Mouse (Mus musculus) heart, embryonic 16.5 days (tissue): ENCODE data around the gene Grid2. TPM values are rescaled to one million over a fixed set of nuclear protein-coding genes. Genes with fewer than 3 reads are reported as not detected.

Experiments used
- ATAC-seq: fragments of 200-750 bp; cut with Nextera tagmentation; replicated peaks from 2 replicates; pipeline ENCODE4 v1.8.0; 2017; ENCODE audit warnings: moderate number of reproducible peaks; ENCODE audit not compliant: insufficient read depth, low FRiP score; ENCODE audit errors: extremely low read depth
- H3K27ac ChIP-seq: fragments of 300-500 bp; sonication (generic); 2 replicates; pipeline ENCODE4 v1.5.1; 2014; ENCODE audit warnings: mild to moderate bottlenecking, low read length, control low read depth, moderate library complexity
- H3K27me3 ChIP-seq: fragments of 300-500 bp; sonication (generic); 2 replicates; pipeline ENCODE4 v1.6.1; 2014; ENCODE audit warnings: low read length, mixed read lengths; ENCODE audit not compliant: control insufficient read depth, insufficient read depth
- H3K36me3 ChIP-seq: fragments of 300-500 bp; sonication (generic); 2 replicates; pipeline ENCODE4 v1.6.1; 2014; ENCODE audit not compliant: control insufficient read depth, insufficient read depth
- H3K4me1 ChIP-seq: fragments of 300-500 bp; sonication (generic); 2 replicates; pipeline ENCODE4 v1.6.1; 2014; ENCODE audit warnings: low read length, mixed read lengths; ENCODE audit not compliant: control insufficient read depth, insufficient read depth
- H3K4me2 ChIP-seq: fragments of 300-500 bp; sonication (generic); 2 replicates; pipeline ENCODE4 v1.6.1; 2014; ENCODE audit warnings: low read depth, mild to moderate bottlenecking, control low read depth, low read length
- H3K4me3 ChIP-seq: fragments of 300-500 bp; sonication (generic); 2 replicates; pipeline ENCODE4 v1.5.1; 2014; ENCODE audit warnings: mild to moderate bottlenecking, control low read depth, low read length
- H3K9ac ChIP-seq: fragments of 300-500 bp; sonication (generic); 2 replicates; pipeline ENCODE4 v1.6.1; 2014; ENCODE audit warnings: low read length, control low read depth
- H3K9me3 ChIP-seq: fragments of 300-500 bp; sonication (generic); replicated peaks from 2 replicates; pipeline ENCODE4 v1.6.1; 2016; ENCODE audit warnings: low read length; ENCODE audit not compliant: control insufficient read depth
- WGBS: fragments of 180-500 bp; shearing (Covaris S2); extraction: QIAGEN DNeasy Blood & Tissue Kit; methylation state at CpG from one replicate; pipeline ENCODE4 v1.1.7; 2014; 5-methylcytosine and 5-hydroxymethylcytosine counted together
- polyA plus RNA-seq: library from polyadenylated mRNA; unstranded; fragments of >200 nt; fragmentation: Nextera tagmentation; extraction: Ambion mirVana; gene quantifications from 2 replicates; pipeline ENCODE4 v1.2.1, GENCODE M21; 2015

The Grid2 gene
- polyA plus RNA-seq, 1 experiment from 2014 or later, result 0.55 TPM

DNA sequence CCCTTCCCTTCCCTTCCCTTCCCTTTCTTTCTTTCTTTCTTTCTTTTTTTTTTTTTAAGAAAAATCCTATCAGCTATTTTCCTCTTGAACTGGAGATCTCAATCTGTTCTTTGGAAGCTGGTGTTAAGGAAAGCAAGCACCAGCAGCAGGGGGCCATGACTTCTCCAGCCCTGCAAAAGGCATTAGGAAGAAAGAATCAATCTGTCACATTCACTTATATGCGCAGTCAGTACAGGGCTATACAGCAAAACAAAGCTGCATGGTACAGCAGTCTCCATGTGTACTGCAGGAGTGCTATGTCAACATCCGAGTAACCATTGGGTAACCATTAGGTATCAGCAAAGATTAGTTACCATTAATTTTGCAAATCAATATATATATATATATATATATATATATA is 809.0 kb downstream of the Grid2 start:
- 75% methylated on average over 2 of the region's 2 CpGs for WGBS
- ATAC-seq, result no peak
- no peaks in the 10 kb centered on the region for H3K27me3 ChIP-seq
- no peak overlapping the region for H3K9ac ChIP-seq
- H3K4me3 ChIP-seq, result no peak overlapping the region
- H3K4me1 ChIP-seq, result no peaks in the 10 kb centered on the region
- no peaks in the 10 kb centered on the region for H3K36me3 ChIP-seq
- H3K27ac ChIP-seq, result no peak overlapping the region
- no peak overlapping the region for H3K4me2 ChIP-seq
- no peaks in the 10 kb centered on the region for H3K9me3 ChIP-seq

- WGBS, result 61% methylated on average over 2 of the region's 2 CpGs
- H3K27ac ChIP-seq, result no peak overlapping the region
- ATAC-seq, result no peak
- H3K36me3 ChIP-seq, result no peaks in the 10 kb centered on the region
- no peaks in the 10 kb centered on the region for H3K9me3 ChIP-seq
- H3K4me1 ChIP-seq, result no peaks in the 10 kb centered on the region
- no peaks in the 10 kb centered on the region for H3K27me3 ChIP-seq
- H3K9ac ChIP-seq, result no peak overlapping the region
- H3K4me3 ChIP-seq, result no peak overlapping the region
- H3K4me2 ChIP-seq, result no peak overlapping the region
Observed at GRCm38 (mm10) chr6:64073406-64073805, 817.7 kb downstream of the Grid2 start.

- no peak overlapping the region for H3K4me2 ChIP-seq
- ATAC-seq, result no peak
- H3K36me3 ChIP-seq, result no peaks in the 10 kb centered on the region
- H3K27ac ChIP-seq, result no peak overlapping the region
- H3K4me3 ChIP-seq, result no peak overlapping the region
- WGBS, result 76% methylated on average over 1 of the region's 1 CpGs
- H3K9ac ChIP-seq, result no peak overlapping the region
- no peaks in the 10 kb centered on the region for H3K27me3 ChIP-seq
- no peaks in the 10 kb centered on the region for H3K4me1 ChIP-seq
- H3K9me3 ChIP-seq, result no peaks in the 10 kb centered on the region
Observed at GRCm38 (mm10) chr6:64077911-64078310, 822.2 kb downstream of the Grid2 start.

DNA sequence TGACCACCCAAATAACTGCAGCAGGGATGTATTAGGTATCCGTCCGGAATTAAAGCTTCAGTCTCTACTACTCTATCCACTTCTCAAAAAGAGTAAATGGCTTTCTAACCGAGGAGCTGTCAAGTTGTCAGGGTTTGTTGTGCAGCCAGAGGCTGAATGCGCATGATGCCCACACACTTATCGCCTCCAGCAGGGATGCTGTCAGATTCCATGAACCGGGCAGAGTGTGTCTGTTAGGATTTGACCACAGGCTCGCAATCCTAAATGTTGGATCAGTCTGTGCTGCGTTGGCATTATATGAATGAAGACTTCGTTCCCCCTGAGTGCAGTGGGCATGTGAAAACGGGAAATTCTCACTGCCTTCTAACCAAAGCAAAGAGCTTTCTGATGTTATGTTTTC is 843.0 kb downstream of the Grid2 start:
- H3K4me1 ChIP-seq, result no peaks in the 10 kb centered on the region
- no peak overlapping the region for H3K27ac ChIP-seq
- 72% methylated on average over 10 of the region's 10 CpGs for WGBS
- no peak overlapping the region for H3K9ac ChIP-seq
- no peaks in the 10 kb centered on the region for H3K36me3 ChIP-seq
- no peaks in the 10 kb centered on the region for H3K27me3 ChIP-seq
- no peak overlapping the region for H3K4me2 ChIP-seq
- H3K4me3 ChIP-seq, result no peak overlapping the region
- H3K9me3 ChIP-seq, result no peaks in the 10 kb centered on the region
- no peak for ATAC-seq

DNA sequence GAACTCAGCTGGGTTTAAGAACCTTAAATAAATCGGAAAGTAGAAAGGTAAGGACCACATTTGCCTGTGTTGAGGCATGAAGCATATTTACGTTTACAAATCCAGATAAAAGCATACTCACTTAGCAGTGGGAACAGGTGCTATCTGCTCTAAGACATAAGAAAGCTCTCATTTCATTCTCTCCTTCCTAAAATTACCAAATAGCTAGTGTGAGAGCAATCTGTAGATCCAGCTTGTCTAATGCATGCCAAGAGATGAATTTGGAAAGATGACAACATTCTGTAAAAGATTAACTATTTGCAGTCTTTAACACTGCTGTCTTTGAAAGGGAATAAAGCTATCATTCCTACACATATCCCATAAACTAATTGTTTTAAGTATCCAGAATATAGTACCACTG is 858.9 kb downstream of the Grid2 start:
- 66% methylated on average over 2 of the region's 2 CpGs for WGBS
- no peak overlapping the region for H3K9ac ChIP-seq
- no peak overlapping the region for H3K4me3 ChIP-seq
- H3K4me1 ChIP-seq, result no peaks in the 10 kb centered on the region
- H3K9me3 ChIP-seq, result no peaks in the 10 kb centered on the region
- H3K4me2 ChIP-seq, result no peak overlapping the region
- no peak for ATAC-seq
- no peaks in the 10 kb centered on the region for H3K27me3 ChIP-seq
- no peaks in the 10 kb centered on the region for H3K36me3 ChIP-seq
- H3K27ac ChIP-seq, result no peak overlapping the region

DNA sequence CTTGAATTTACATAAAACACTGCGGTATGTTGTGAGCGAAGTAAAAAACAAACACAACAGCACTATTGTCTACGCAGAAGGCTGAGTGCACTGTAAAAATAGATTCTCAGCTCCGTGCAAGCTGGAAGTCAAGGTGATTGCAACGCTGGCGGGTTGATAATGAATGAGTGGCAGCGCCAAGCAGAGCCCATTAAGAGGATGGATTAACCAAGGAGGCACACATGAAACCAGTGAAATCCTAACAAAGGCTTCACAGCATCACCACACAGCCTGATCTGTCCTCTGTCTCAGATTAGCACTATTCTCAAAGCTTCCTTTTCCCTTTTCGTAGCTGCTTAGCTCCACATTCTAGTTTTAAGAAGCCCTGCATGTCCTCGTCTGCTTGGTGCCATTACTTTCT is 880.6 kb downstream of the Grid2 start:
- ATAC-seq, result no peak
- Histone ChIP-seq H3K27ac (no peak overlapping the region), H3K36me3 (no peaks in the 10 kb centered on the region), H3K4me2 (no peak overlapping the region), H3K4me3 (no peak overlapping the region), H3K9me3 (no peaks in the 10 kb centered on the region), H3K4me1 (no peaks in the 10 kb centered on the region), H3K9ac (no peak overlapping the region), H3K27me3 (no peaks in the 10 kb centered on the region)
- WGBS, result 54% methylated on average over 9 of the region's 9 CpGs

DNA sequence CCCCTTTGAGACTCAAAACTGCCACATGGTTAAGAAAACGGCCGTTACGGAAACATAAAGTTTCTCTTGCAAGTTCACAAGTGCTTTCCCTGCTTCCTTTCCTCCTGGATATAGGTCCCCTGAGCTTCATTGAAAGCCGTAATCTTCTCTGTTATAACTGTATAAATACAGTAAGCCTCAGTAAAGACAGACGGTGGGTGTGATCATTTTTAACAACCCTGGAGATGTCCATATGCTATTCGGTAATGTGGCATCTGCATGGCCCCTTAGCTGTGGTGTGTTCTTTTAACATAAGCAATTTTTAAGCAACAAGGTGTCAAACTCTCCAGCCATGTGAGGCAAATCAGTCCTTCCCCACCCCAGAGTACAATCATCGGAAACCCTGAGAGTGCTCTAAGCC is 892.9 kb downstream of the Grid2 start:
- ATAC-seq, result no peak
- H3K4me2 ChIP-seq, result no peak overlapping the region
- H3K36me3 ChIP-seq, result no peaks in the 10 kb centered on the region
- no peak overlapping the region for H3K9ac ChIP-seq
- no peaks in the 10 kb centered on the region for H3K27me3 ChIP-seq
- H3K4me1 ChIP-seq, result no peaks in the 10 kb centered on the region
- no peak overlapping the region for H3K4me3 ChIP-seq
- WGBS, result 81% methylated on average over 7 of the region's 7 CpGs
- no peaks in the 10 kb centered on the region for H3K9me3 ChIP-seq
- no peak overlapping the region for H3K27ac ChIP-seq

DNA sequence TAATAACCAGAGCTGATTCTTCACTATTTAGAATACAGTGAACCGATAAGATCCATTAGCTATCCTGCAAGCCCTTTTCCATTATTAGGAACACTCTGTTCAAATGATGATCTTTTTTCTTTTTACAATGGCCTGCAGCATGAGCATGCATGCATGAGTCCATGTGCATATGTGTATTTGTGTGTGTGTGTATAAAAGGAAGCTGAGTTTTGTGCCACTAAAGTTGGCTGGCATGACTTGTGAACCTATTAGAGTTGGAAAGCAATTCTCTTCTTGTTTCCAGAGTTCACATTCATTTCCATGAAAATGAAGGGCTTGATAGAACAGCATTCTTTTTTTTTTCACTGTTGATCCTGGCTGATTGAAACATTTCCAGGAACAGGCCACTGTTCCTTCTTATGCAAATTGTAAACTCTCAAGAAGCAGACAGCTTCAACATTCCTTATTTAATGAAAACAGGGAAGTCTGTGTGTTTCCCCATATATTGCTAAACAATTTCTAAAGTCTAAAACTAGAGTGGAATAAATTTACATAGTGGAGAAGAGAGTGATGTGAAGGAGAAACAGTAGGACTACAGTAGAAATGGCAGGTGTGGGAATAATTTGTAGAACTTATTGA is 919.4 kb downstream of the Grid2 start:
- no peaks in the 10 kb centered on the region for H3K27me3 ChIP-seq
- H3K4me2 ChIP-seq, result no peak overlapping the region
- ATAC-seq, result no peak
- H3K9me3 ChIP-seq, result no peaks in the 10 kb centered on the region
- no peak overlapping the region for H3K4me3 ChIP-seq
- H3K4me1 ChIP-seq, result no peaks in the 10 kb centered on the region
- WGBS, result 96% methylated on average over 1 of the region's 1 CpGs
- no peak overlapping the region for H3K27ac ChIP-seq
- no peak overlapping the region for H3K9ac ChIP-seq
- H3K36me3 ChIP-seq, result no peaks in the 10 kb centered on the region

- ATAC-seq, result no peak
- H3K4me2 ChIP-seq, result no peak overlapping the region
- no peaks in the 10 kb centered on the region for H3K36me3 ChIP-seq
- no peak overlapping the region for H3K4me3 ChIP-seq
- no peaks in the 10 kb centered on the region for H3K4me1 ChIP-seq
- no peaks in the 10 kb centered on the region for H3K9me3 ChIP-seq
- no peak overlapping the region for H3K27ac ChIP-seq
- WGBS, result 4% methylated on average over 1 of the region's 1 CpGs
- no peak overlapping the region for H3K9ac ChIP-seq
- H3K27me3 ChIP-seq, result no peaks in the 10 kb centered on the region
Observed at GRCm38 (mm10) chr6:64193646-64194045, 938.0 kb downstream of the Grid2 start.
